Mouse (Mus musculus) heart, adult 2 months (tissue): ENCODE measurements around the gene Mlxip. TPM values are rescaled to one million over a fixed set of nuclear protein-coding genes. Genes with fewer than 3 reads are reported as not detected.

Source experiments
- DNase-seq, 2 experiments: peaks; one replicate each; pipeline ENCODE4 v3.0.0; 2021
- H3K27ac ChIP-seq: fragments of 200-600 bp; 2 replicates; pipeline ENCODE4 v1.8.1; 2022
- H3K27me3 ChIP-seq: fragments of 200-500 bp; 2 replicates; pipeline ENCODE4 v1.6.1; 2012; ENCODE audit warnings: mild to moderate bottlenecking, low read length, inconsistent platforms, mixed read lengths; ENCODE audit not compliant: control insufficient read depth, insufficient read depth
- H3K36me3 ChIP-seq: fragments of 200-500 bp; 2 replicates; pipeline ENCODE4 v1.6.1; 2012; ENCODE audit warnings: low read length, inconsistent platforms; ENCODE audit not compliant: control insufficient read depth, insufficient read depth
- H3K4me1 ChIP-seq: fragments of 200-500 bp; 2 replicates; pipeline ENCODE4 v1.6.1; 2011; ENCODE audit warnings: low read length; ENCODE audit not compliant: control insufficient read depth, insufficient read depth
- H3K4me3 ChIP-seq: fragments of 200-600 bp; 2 replicates; pipeline ENCODE4 v1.8.1; 2022
- H3K79me2 ChIP-seq: fragments of 200-500 bp; replicated peaks from 2 replicates; pipeline ENCODE4 v1.6.1; 2012; ENCODE audit warnings: mild to moderate bottlenecking, inconsistent platforms, low read length, moderate library complexity, mixed read lengths; ENCODE audit not compliant: control insufficient read depth, insufficient read depth
- H3K9ac ChIP-seq: fragments of 200-500 bp; 2 replicates; pipeline ENCODE4 v1.6.1; 2012; ENCODE audit warnings: low read depth, mild to moderate bottlenecking, control low read depth, inconsistent platforms, low read length, mixed read lengths
- CTCF ChIP-seq: fragments of 200-600 bp; IDR thresholded peaks from 2 replicates; pipeline ENCODE4 v1.8.1; 2022; ENCODE audit warnings: antibody characterized with exemption, mild to moderate bottlenecking, moderate library complexity
- EP300 ChIP-seq: fragments of 200-500 bp; IDR thresholded peaks from 2 replicates; pipeline ENCODE4 v1.6.1; 2011; ENCODE audit warnings: low read depth, low read length, control low read depth; ENCODE audit not compliant: insufficient read depth
- POLR2A ChIP-seq: fragments of 200-500 bp; IDR thresholded peaks from 2 replicates; pipeline ENCODE4 v1.6.1; 2011; ENCODE audit warnings: mild to moderate bottlenecking, low read depth, low read length, control low read depth; ENCODE audit not compliant: insufficient read depth
- WGBS: fragments of 180-500 bp; shearing (Covaris S2); methylation state at CpG from one replicate; pipeline ENCODE4 v1.1.7; 2018; 5-methylcytosine and 5-hydroxymethylcytosine counted together
- intact Hi-C: fragments of 180-260 bp; cut with DNase I; formaldehyde crosslinking; loops from one replicate; pipeline ENCODE4 v1.15.1; 2025
- polyA plus RNA-seq: library from polyadenylated mRNA; depleted of rRNA; stranded (reverse); fragments of >200 nt; gene quantifications from 2 replicates; pipeline ENCODE4 v1.2.3, GENCODE M21; 2012
- total RNA-seq, 2 experiments: library from RNA; stranded (reverse); gene quantifications; 2 replicates each; pipeline ENCODE4 v1.2.3; 2021

Mlxip gene
- total and polyA plus RNA-seq, 3 experiments = 27.8 to 34.3 (median 27.9) TPM

DNA sequence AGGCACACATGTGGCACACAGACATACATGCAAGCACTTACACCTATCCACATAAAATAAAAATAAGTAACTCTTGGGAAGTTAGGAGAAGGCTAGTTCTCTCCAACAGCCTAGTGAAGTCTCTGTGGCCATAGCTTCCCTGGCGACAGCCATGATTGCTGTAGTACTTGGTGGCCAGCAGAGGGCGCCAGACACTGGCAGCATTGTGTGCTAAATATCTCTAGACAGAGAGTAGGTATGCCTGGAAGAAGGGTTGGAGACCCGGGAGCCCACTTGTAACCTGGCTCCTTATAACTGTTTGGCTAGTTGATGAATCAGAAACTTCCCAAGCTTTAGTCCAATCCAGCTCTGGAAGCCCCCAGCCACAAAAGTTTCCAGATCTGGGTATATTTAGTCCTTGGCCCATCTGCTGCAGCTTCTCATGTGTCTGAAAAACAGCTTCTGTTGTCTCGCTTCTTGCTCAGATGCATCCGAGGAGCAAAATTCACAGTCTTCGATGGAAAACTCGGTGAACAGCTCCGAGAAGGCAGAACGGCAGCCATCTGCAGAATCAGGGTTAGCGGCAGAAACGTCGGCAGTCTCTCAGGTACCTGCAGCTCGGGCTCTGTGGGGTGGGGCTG, 25.6 kb upstream of the Mlxip start:
- peaks cover 6% of the 10 kb centered on the region for H3K36me3 ChIP-seq

DNA sequence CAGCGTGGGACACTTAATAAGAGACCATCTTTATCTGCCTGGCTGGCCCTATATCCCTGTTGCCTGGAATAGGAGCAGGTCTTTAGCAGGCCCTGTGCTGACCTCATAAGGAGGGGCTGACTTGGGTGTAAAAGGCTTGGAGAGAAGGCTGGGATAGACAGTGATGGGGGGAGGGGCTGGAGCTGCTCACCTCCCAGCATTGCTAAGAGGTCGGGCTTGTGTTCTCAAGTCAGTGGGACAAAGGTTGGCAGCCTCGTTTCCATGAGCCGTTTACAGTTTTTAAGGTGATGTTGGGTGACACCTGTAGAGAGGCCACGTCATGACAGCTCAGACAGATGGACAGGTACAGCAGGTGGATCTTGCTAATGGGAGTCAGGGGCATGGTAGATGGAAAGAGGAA, 24.5 kb upstream of the Mlxip start:
- no peak overlapping the region for H3K9ac ChIP-seq
- H3K27me3 ChIP-seq = no peaks in the 10 kb centered on the region
- H3K36me3 ChIP-seq = peaks cover under 1% of the 10 kb centered on the region
- intact Hi-C loops = no loop called here
- H3K4me1 ChIP-seq = no peaks in the 10 kb centered on the region; the same call in 1 of the 2 replicates
- TF ChIP-seq POLR2A (no peak), CTCF (no peak), EP300 (no peak)
- no peak overlapping the region for H3K27ac ChIP-seq
- no peak overlapping the region for H3K4me3 ChIP-seq
- no peak for DNase-seq
- WGBS = 87% methylated on average over 5 of the region's 5 CpGs
- no peaks in the 10 kb centered on the region for H3K79me2 ChIP-seq

More for the DNA sequence above, 25.6 kb upstream of the Mlxip start:
- no peak overlapping the region for H3K27ac ChIP-seq
- H3K4me1 ChIP-seq = peaks cover 6% of the 10 kb centered on the region
- H3K4me3 ChIP-seq = no peak overlapping the region
- intact Hi-C loops = loop anchor here (1.0 to 5.0 kb wide), 2 partner anchors 67 to 117 kb away; partner anchors contain the start of gene Wdr66
- peak; percentile 33 to 61 for DNase-seq
- H3K79me2 ChIP-seq = no peaks in the 10 kb centered on the region
- no peaks in the 10 kb centered on the region for H3K27me3 ChIP-seq
- H3K9ac ChIP-seq = no peak overlapping the region
- whole genome bisulfite sequencing = 75% methylated on average over 13 of the region's 13 CpGs
- peak; percentile 99 for TF ChIP-seq CTCF
- TF ChIP-seq POLR2A = no peak
- peak; percentile 61; the same call in 1 of the 2 replicates for TF ChIP-seq EP300

- Histone ChIP-seq H3K27ac (no peak overlapping the region), H3K36me3 (no peaks in the 10 kb centered on the region), H3K4me1 (peaks cover 4% of the 10 kb centered on the region), H3K27me3 (no peaks in the 10 kb centered on the region), H3K79me2 (no peaks in the 10 kb centered on the region), H3K9ac (no peak overlapping the region), H3K4me3 (no peak overlapping the region)
- intact Hi-C loops = no loop called here
- no peak for TF ChIP-seq EP300
- TF ChIP-seq CTCF = no peak
- TF ChIP-seq POLR2A = no peak
- DNase-seq = no peak
- WGBS = 92% methylated on average over 10 of the region's 10 CpGs
Measured at GRCm38 (mm10) chr5:123375262-123375661, 19.3 kb upstream of the Mlxip start.

DNA sequence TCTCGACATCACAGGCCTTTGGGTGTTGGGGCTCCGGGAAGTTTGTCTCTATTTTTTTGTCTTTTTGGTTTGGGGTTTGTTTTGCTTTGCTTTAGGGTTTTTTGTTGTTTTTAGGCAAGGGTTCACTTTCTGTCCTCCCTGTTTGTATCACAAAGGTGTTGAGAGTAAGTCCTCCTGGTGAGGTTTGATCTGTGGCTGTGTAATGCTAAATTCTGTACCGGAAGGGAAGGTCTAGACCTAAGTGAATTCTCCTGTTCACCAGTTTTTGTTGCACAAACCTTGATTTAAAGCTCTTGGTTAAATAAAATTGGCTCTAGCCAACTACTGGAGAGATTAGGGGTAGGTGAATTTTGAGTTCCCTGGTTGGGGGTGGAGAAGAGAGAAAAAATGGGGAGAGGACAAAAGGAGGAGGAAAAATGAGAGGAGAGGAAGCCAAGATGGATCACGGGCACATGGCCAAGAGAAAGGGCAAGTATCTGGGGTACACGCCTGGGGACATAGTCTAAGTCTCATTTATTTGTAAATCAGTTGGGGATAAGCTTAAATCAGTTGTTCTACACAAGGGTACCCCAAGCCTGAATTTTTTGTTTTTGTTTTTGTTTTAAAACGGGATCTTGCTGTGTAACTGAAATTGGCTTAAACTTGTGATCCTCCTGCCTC, 18.7 kb upstream of the Mlxip start:
- 83% methylated on average over 6 of the region's 6 CpGs for WGBS
- H3K27me3 ChIP-seq = no peaks in the 10 kb centered on the region
- TF ChIP-seq EP300 = no peak
- TF ChIP-seq CTCF = no peak
- TF ChIP-seq POLR2A = no peak
- DNase-seq = no peak
- no peaks in the 10 kb centered on the region for H3K79me2 ChIP-seq
- intact Hi-C loops = loop anchor here (1.0 to 2.0 kb wide), 3 partner anchors 19 to 123 kb away; partner anchors contain the start of gene Mlxip
- H3K4me3 ChIP-seq = no peak overlapping the region
- H3K36me3 ChIP-seq = no peaks in the 10 kb centered on the region
- peaks cover 4% of the 10 kb centered on the region for H3K4me1 ChIP-seq
- H3K27ac ChIP-seq = no peak overlapping the region; the same call in 1 of the 2 replicates
- H3K9ac ChIP-seq = no peak overlapping the region

GRCm38 (mm10) chr5:123376569-123376968, 18.0 kb upstream of the Mlxip start:
- intact Hi-C loops = loop anchor here (1.0 to 2.0 kb wide), 3 partner anchors 18 to 122 kb away; partner anchors contain the start of gene Mlxip
- 13% methylated on average over 10 of the region's 10 CpGs for WGBS
- H3K4me1 ChIP-seq = peaks cover 4% of the 10 kb centered on the region

More at GRCm38 (mm10) chr5:123376569-123376968, 18.0 kb upstream of the Mlxip start:
- peak; percentile 71 to 83 for DNase-seq
- Histone ChIP-seq H3K27ac (peak overlapping the region; percentile 44), H3K9ac (no peak overlapping the region), H3K36me3 (no peaks in the 10 kb centered on the region), H3K4me3 (no peak overlapping the region), H3K27me3 (no peaks in the 10 kb centered on the region), H3K79me2 (no peaks in the 10 kb centered on the region)
- TF ChIP-seq EP300 = no peak
- TF ChIP-seq CTCF = no peak
- TF ChIP-seq POLR2A = no peak
